Mouse (Mus musculus) right cerebral cortex, adult 2 months (tissue): Measurements from ENCODE around the gene Olfr518.

ENCODE experiments used
- DNase-seq, 2 experiments: peaks; one replicate each; pipeline ENCODE4 v3.0.0; 2021 to 2022; ENCODE audit warnings: low spot score in 2 of 2

Olfr518 gene

GRCm38 (mm10) chr7:108884906-108885305 is at the start of gene Olfr518:
Gene Olfr518 (minus strand): TSS chr7:108885006.
- no peak for DNase-seq

GRCm38 (mm10) chr7:108933794-108934731 is 49.3 kb upstream of the Olfr518 start, which contains the start of gene Eif3f:
Gene Eif3f (plus strand): TSS chr7:108934417.
- peak; percentile 97 for DNase-seq

GRCm38 (mm10) chr7:108929726-108930393 is 45.1 kb upstream of the Olfr518 start, which contains the start of gene Nlrp10:
Gene Nlrp10 (minus strand): TSS chr7:108930178.
- no peak for DNase-seq

- DNase-seq, result peak in 1 of 2 experiments; percentile 58
Measured at GRCm38 (mm10) chr7:108928280-108929188, 43.7 kb upstream of the Olfr518 start.

GRCm38 (mm10) chr7:108927043-108927442 is 42.2 kb upstream of the Olfr518 start:
- no peak for DNase-seq

- no peak for DNase-seq
Measured at GRCm38 (mm10) chr7:108903969-108904368, 19.2 kb upstream of the Olfr518 start.

GRCm38 (mm10) chr7:108894320-108894719 is 9.5 kb upstream of the Olfr518 start, which contains the start of gene Olfr519:
Gene Olfr519 (minus strand): TSS chr7:108894420.
- no peak for DNase-seq

GRCm38 (mm10) chr7:108872279-108872678 is 12.5 kb downstream of the Olfr518 start, which contains the start of gene Olfr517:
Gene Olfr517 (minus strand): TSS chr7:108872379.
- DNase-seq, result no peak

GRCm38 (mm10) chr7:108850429-108850828 is 34.4 kb downstream of the Olfr518 start, which contains the start of gene Olfr516:
Gene Olfr516 (minus strand): TSS chr7:108850529.
- no peak for DNase-seq
